Mouse (Mus musculus): Measurements from ENCODE around the gene Rgs7. TPM values are rescaled to one million over a fixed set of nuclear protein-coding genes. Genes with fewer than 3 reads are reported as not detected.

Rgs7 gene
- polyA plus RNA-seq, 1 experiment from 2014 or later = 2.3 TPM

GRCm38 (mm10) chr1:175427112-175427511 lies 65.2 kb downstream of the Rgs7 start:
- Histone ChIP-seq H3K36me3 (no peaks in the 10 kb centered on the region), H3K4me1 (0 out of 2 replicates have a peak, but pooled peaks cover 3% of the 10 kb centered on the region), H3K9me3 (no peaks in the 10 kb centered on the region), H3K9ac (no peak overlapping the region), H3K4me2 (replicated peaks) (no peak overlapping the region), H3K4me3 (no peak overlapping the region), H3K27ac (no peak overlapping the region), H3K27me3 (no peaks in the 10 kb centered on the region)
- ATAC-seq (ENCODE audit: insufficient number of reproducible peaks, insufficient read depth, low FRiP score, low TSS enrichment) = no peak
- WGBS = 43% methylated on average over 2 of the region's 2 CpGs

GRCm38 (mm10) chr1:175426393-175426792 lies 65.9 kb downstream of the Rgs7 start:
- Histone ChIP-seq H3K4me2 (replicated peaks) (no peak overlapping the region), H3K9ac (no peak overlapping the region), H3K27me3 (no peaks in the 10 kb centered on the region), H3K4me1 (0 out of 2 replicates have a peak, but pooled peaks cover 3% of the 10 kb centered on the region), H3K4me3 (no peak overlapping the region), H3K36me3 (no peaks in the 10 kb centered on the region), H3K27ac (no peak overlapping the region), H3K9me3 (no peaks in the 10 kb centered on the region)
- WGBS = 75% methylated on average over 4 of the region's 4 CpGs
- ATAC-seq (ENCODE audit: insufficient number of reproducible peaks, insufficient read depth, low FRiP score, low TSS enrichment) = no peak

- H3K9ac ChIP-seq = no peak overlapping the region
- H3K9me3 ChIP-seq = no peaks in the 10 kb centered on the region
- H3K36me3 ChIP-seq = no peaks in the 10 kb centered on the region
- no peak overlapping the region for H3K4me3 ChIP-seq
- no peak overlapping the region for H3K4me2 ChIP-seq (replicated peaks)
- 78% methylated on average over 4 of the region's 4 CpGs for WGBS
- no peaks in the 10 kb centered on the region for H3K27me3 ChIP-seq
- no peak overlapping the region for H3K27ac ChIP-seq
- H3K4me1 ChIP-seq = no peaks in the 10 kb centered on the region
- ATAC-seq (ENCODE audit: insufficient number of reproducible peaks, insufficient read depth, low FRiP score, low TSS enrichment) = no peak
These were observed 71.4 kb downstream of the Rgs7 start for GRCm38 (mm10) chr1:175420883-175421282.

- no peaks in the 10 kb centered on the region for H3K4me1 ChIP-seq
- H3K9ac ChIP-seq = no peak overlapping the region
- 53% methylated on average over 9 of the region's 9 CpGs for WGBS
- no peaks in the 10 kb centered on the region for H3K36me3 ChIP-seq
- H3K4me2 ChIP-seq (replicated peaks) = no peak overlapping the region
- no peak overlapping the region for H3K27ac ChIP-seq
- ATAC-seq (ENCODE audit: insufficient number of reproducible peaks, insufficient read depth, low FRiP score, low TSS enrichment) = no peak
- no peak overlapping the region for H3K4me3 ChIP-seq
- H3K9me3 ChIP-seq = no peaks in the 10 kb centered on the region
- no peaks in the 10 kb centered on the region for H3K27me3 ChIP-seq
These were observed 76.6 kb downstream of the Rgs7 start for GRCm38 (mm10) chr1:175415728-175416127.

GRCm38 (mm10) chr1:175410399-175410798 lies 81.9 kb downstream of the Rgs7 start:
- no peaks in the 10 kb centered on the region for H3K27me3 ChIP-seq
- no peak overlapping the region for H3K27ac ChIP-seq
- no peak for ATAC-seq (ENCODE audit: insufficient number of reproducible peaks, insufficient read depth, low FRiP score, low TSS enrichment)
- H3K4me1 ChIP-seq = no peaks in the 10 kb centered on the region
- no peaks in the 10 kb centered on the region for H3K9me3 ChIP-seq
- no peaks in the 10 kb centered on the region for H3K36me3 ChIP-seq
- no peak overlapping the region for H3K4me2 ChIP-seq (replicated peaks)
- H3K9ac ChIP-seq = no peak overlapping the region
- H3K4me3 ChIP-seq = no peak overlapping the region
- 19% methylated on average over 3 of the region's 3 CpGs for WGBS

- Histone ChIP-seq H3K4me2 (replicated peaks) (no peak overlapping the region), H3K9ac (no peak overlapping the region), H3K27ac (no peak overlapping the region), H3K36me3 (no peaks in the 10 kb centered on the region), H3K4me1 (no peaks in the 10 kb centered on the region), H3K27me3 (no peaks in the 10 kb centered on the region), H3K4me3 (no peak overlapping the region), H3K9me3 (no peaks in the 10 kb centered on the region)
- WGBS = 82% methylated on average over 4 of the region's 4 CpGs
- ATAC-seq (ENCODE audit: insufficient number of reproducible peaks, insufficient read depth, low FRiP score, low TSS enrichment) = no peak
These were observed 100.4 kb downstream of the Rgs7 start for GRCm38 (mm10) chr1:175391894-175392293.

GRCm38 (mm10) chr1:175389250-175389649 lies 103.0 kb downstream of the Rgs7 start:
- no peaks in the 10 kb centered on the region for H3K27me3 ChIP-seq
- no peaks in the 10 kb centered on the region for H3K9me3 ChIP-seq
- no peak overlapping the region for H3K4me2 ChIP-seq (replicated peaks)
- H3K4me1 ChIP-seq = peaks cover 6% of the 10 kb centered on the region; the same call in 1 of the 2 replicates
- H3K4me3 ChIP-seq = no peak overlapping the region
- H3K36me3 ChIP-seq = no peaks in the 10 kb centered on the region
- H3K9ac ChIP-seq = no peak overlapping the region
- ATAC-seq (ENCODE audit: insufficient number of reproducible peaks, insufficient read depth, low FRiP score, low TSS enrichment) = no peak
- no peak overlapping the region for H3K27ac ChIP-seq
- WGBS = 78% methylated on average over 5 of the region's 5 CpGs

GRCm38 (mm10) chr1:175385581-175386235 lies 106.6 kb downstream of the Rgs7 start:
- Histone ChIP-seq H3K4me1 (peaks cover 6% of the 10 kb centered on the region; the same call in 1 of the 2 replicates), H3K9me3 (no peaks in the 10 kb centered on the region), H3K27ac (no peak overlapping the region), H3K4me3 (no peak overlapping the region), H3K27me3 (no peaks in the 10 kb centered on the region), H3K4me2 (replicated peaks) (no peak overlapping the region), H3K36me3 (no peaks in the 10 kb centered on the region), H3K9ac (no peak overlapping the region)
- 29% methylated on average over 3 of the region's 3 CpGs for WGBS
- ATAC-seq (ENCODE audit: insufficient number of reproducible peaks, insufficient read depth, low FRiP score, low TSS enrichment) = no peak

- Histone ChIP-seq H3K27me3 (no peaks in the 10 kb centered on the region), H3K4me3 (no peak overlapping the region), H3K9me3 (no peaks in the 10 kb centered on the region), H3K9ac (no peak overlapping the region), H3K27ac (no peak overlapping the region), H3K4me2 (replicated peaks) (no peak overlapping the region), H3K36me3 (no peaks in the 10 kb centered on the region), H3K4me1 (no peaks in the 10 kb centered on the region)
- no peak for ATAC-seq (ENCODE audit: insufficient number of reproducible peaks, insufficient read depth, low FRiP score, low TSS enrichment)
These were observed 119.7 kb downstream of the Rgs7 start for GRCm38 (mm10) chr1:175372571-175372970.

GRCm38 (mm10) chr1:175368062-175368461 lies 124.2 kb downstream of the Rgs7 start:
- Histone ChIP-seq H3K9ac (no peak overlapping the region), H3K4me3 (no peak overlapping the region), H3K27me3 (no peaks in the 10 kb centered on the region), H3K27ac (no peak overlapping the region), H3K9me3 (no peaks in the 10 kb centered on the region), H3K36me3 (no peaks in the 10 kb centered on the region), H3K4me2 (replicated peaks) (no peak overlapping the region), H3K4me1 (no peaks in the 10 kb centered on the region)
- ATAC-seq (ENCODE audit: insufficient number of reproducible peaks, insufficient read depth, low FRiP score, low TSS enrichment) = no peak
- 82% methylated on average over 2 of the region's 2 CpGs for WGBS

GRCm38 (mm10) chr1:175363606-175364005 lies 128.7 kb downstream of the Rgs7 start:
- Histone ChIP-seq H3K9me3 (no peaks in the 10 kb centered on the region), H3K4me1 (no peaks in the 10 kb centered on the region), H3K27ac (no peak overlapping the region), H3K4me3 (no peak overlapping the region), H3K4me2 (replicated peaks) (no peak overlapping the region), H3K36me3 (no peaks in the 10 kb centered on the region), H3K9ac (no peak overlapping the region), H3K27me3 (no peaks in the 10 kb centered on the region)
- ATAC-seq (ENCODE audit: insufficient number of reproducible peaks, insufficient read depth, low FRiP score, low TSS enrichment) = no peak
- 66% methylated on average over 3 of the region's 3 CpGs for WGBS

GRCm38 (mm10) chr1:175359411-175360366 lies 132.6 kb downstream of the Rgs7 start:
- no peak overlapping the region for H3K9ac ChIP-seq
- WGBS = 33% methylated on average over 7 of the region's 7 CpGs
- H3K36me3 ChIP-seq = no peaks in the 10 kb centered on the region

More at GRCm38 (mm10) chr1:175359411-175360366, 132.6 kb downstream of the Rgs7 start:
- Histone ChIP-seq H3K4me2 (replicated peaks) (no peak overlapping the region), H3K27me3 (no peaks in the 10 kb centered on the region), H3K4me3 (no peak overlapping the region), H3K9me3 (no peaks in the 10 kb centered on the region), H3K27ac (no peak overlapping the region), H3K4me1 (no peaks in the 10 kb centered on the region)
- ATAC-seq (ENCODE audit: insufficient number of reproducible peaks, insufficient read depth, low FRiP score, low TSS enrichment) = no peak

All from embryonic facial prominence, embryonic 12.5 days (tissue).